Mouse (Mus musculus): Measurements from ENCODE around the gene Cage1. TPM values are rescaled to one million over a fixed set of nuclear protein-coding genes. Genes with fewer than 3 reads are reported as not detected.

Gene Cage1
- total RNA-seq (2014; rRNA removed) (0.54 and 0.55 TPM in 2 replicates), polyA plus RNA-seq (2012; rRNA removed) (0.06 and 0.17 TPM in 2 replicates)

DNA sequence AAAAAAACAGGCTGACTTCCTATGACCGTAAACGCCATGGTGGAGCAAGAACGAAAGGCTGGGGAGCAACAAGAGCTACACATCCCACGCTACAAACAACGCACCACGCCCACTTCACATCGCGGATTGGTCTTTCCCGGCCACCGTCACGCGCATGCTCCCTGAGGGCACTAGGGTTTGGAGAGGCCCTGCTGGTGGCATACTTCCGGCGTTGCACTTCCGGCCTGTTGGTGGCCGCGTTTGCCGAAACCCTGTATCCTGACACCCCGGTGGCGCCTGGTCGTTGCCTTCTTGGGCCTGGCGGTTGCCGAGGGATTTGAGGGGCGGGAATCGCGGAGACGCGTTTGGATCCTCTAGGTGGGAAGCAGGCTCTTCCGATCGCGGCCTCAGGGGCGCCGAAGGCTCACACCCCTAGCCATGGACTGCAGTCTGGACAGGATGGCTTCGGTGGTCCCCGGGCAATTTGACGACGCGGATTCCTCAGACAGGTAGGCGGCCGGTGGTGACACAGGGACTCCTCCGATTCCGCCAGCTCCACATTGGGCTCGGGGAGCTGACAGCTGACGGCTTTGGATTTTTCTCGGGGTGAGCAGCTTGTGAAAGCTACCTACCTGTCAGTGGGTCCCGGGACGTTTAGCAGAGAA, at the start of gene Cage1:
TSS of gene Cage1 (minus strand) at position 26 of the 644 bp plus-strand sequence.
- peaks cover 9% of the 10 kb centered on the region; the same call in 1 of the 2 replicates for H3K4me1 ChIP-seq (ENCODE audit: control insufficient read depth, insufficient read depth, low read length)
- H3K9ac ChIP-seq (ENCODE audit: low read depth, low read length) = peak within 1 kb of the TSS; percentile 82
- WGBS = under 1% methylated on average over 47 of the region's 47 CpGs

DNA sequence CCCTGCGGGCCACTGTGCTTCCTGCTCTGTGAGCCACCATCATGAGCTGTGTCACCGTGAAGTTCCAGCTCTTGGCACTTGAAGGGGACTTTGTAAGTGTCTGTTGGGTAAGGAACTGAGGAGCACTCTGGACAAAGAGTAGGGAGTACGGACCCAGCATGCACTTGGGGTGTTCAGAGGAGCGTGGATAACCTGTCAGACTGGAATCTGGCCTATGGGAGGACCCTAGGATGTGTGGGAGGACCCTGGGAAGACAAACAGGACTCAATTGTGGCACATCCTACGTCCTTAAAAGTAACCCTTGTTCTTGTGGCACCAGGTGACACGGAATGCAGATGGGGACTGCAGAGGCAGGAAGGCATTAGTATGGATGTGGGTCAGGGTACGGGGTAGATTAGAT, 44.3 kb upstream of the Cage1 start:
- no peaks in the 10 kb centered on the region for H3K36me3 ChIP-seq (ENCODE audit: control insufficient read depth, insufficient read depth, low read length)
- H3K4me3 ChIP-seq (ENCODE audit: insufficient read depth, low read depth, low read length) = no peak overlapping the region
- H3K27me3 ChIP-seq (ENCODE audit: control insufficient read depth, insufficient read depth, low read length) = no peaks in the 10 kb centered on the region
- no peak overlapping the region for H3K27ac ChIP-seq (replicated peaks; ENCODE audit: insufficient read depth, low read depth, low read length)
- WGBS = 86% methylated on average over 7 of the region's 7 CpGs
- TF ChIP-seq CTCF (IDR thresholded peaks at IDR 0.05; ENCODE audit: low read depth, low read length) = no peak
- TF ChIP-seq POLR2A (IDR thresholded peaks at IDR 0.05; ENCODE audit: extremely low read depth, insufficient read depth, low read length) = no peak
- no peaks in the 10 kb centered on the region for H3K79me2 ChIP-seq (ENCODE audit: control insufficient read depth, insufficient read depth, low read length)
- no peaks in the 10 kb centered on the region for H3K4me1 ChIP-seq (ENCODE audit: control insufficient read depth, insufficient read depth, low read length)
- H3K9ac ChIP-seq (ENCODE audit: low read depth, low read length) = no peak overlapping the region
- DNase-seq (ENCODE audit: extremely low read depth, low read depth, low spot score) = no peak

More for the DNA sequence above, at the start of gene Cage1:
- Histone ChIP-seq H3K4me3 (ENCODE audit: insufficient read depth, low read depth, low read length) (peak within 1 kb of the TSS; percentile 83), H3K27me3 (ENCODE audit: control insufficient read depth, insufficient read depth, low read length) (no peaks in the 10 kb centered on the region), H3K36me3 (ENCODE audit: control insufficient read depth, insufficient read depth, low read length) (peaks cover 17% of the 10 kb centered on the region), H3K27ac (replicated peaks; ENCODE audit: insufficient read depth, low read depth, low read length) (peak within 1 kb of the TSS; percentile 66), H3K79me2 (ENCODE audit: control insufficient read depth, insufficient read depth, low read length) (peaks cover 8% of the 10 kb centered on the region; the same call in 1 of the 2 replicates)
- TF ChIP-seq POLR2A (IDR thresholded peaks at IDR 0.05; ENCODE audit: extremely low read depth, insufficient read depth, low read length) = peak; percentile 52; the same call in 1 of the 2 replicates
- TF ChIP-seq CTCF (IDR thresholded peaks at IDR 0.05; ENCODE audit: low read depth, low read length) = peak; percentile 13
- peak; percentile 90 for DNase-seq (ENCODE audit: extremely low read depth, low read depth, low spot score)

DNA sequence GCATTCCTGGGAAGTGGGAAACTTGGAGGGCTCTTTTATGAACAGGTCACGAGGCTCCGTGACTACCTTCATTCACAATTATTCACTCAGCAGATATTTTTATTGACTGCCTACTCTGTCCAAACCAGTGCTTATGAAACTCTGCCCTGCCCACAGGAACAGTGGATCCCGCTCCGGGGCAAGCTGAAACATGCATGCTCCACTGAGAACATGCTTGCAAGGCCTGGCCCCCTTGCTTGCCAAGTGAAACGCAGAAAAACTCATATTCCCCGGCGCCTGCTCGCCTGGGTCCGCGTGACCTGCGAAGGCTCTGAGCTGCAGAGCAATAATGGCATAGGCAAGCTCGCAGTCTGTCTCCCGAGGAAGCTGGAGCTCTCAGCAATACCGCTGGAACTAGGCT, 43.9 kb upstream of the Cage1 start:
- H3K4me3 ChIP-seq (ENCODE audit: insufficient read depth, low read depth, low read length) = no peak overlapping the region
- H3K27ac ChIP-seq (replicated peaks; ENCODE audit: insufficient read depth, low read depth, low read length) = no peak overlapping the region
- no peaks in the 10 kb centered on the region for H3K79me2 ChIP-seq (ENCODE audit: control insufficient read depth, insufficient read depth, low read length)
- no peaks in the 10 kb centered on the region for H3K27me3 ChIP-seq (ENCODE audit: control insufficient read depth, insufficient read depth, low read length)
- H3K4me1 ChIP-seq (ENCODE audit: control insufficient read depth, insufficient read depth, low read length) = no peaks in the 10 kb centered on the region
- no peaks in the 10 kb centered on the region for H3K36me3 ChIP-seq (ENCODE audit: control insufficient read depth, insufficient read depth, low read length)
- no peak for DNase-seq (ENCODE audit: extremely low read depth, low read depth, low spot score)
- WGBS = 89% methylated on average over 14 of the region's 14 CpGs
- no peak overlapping the region for H3K9ac ChIP-seq (ENCODE audit: low read depth, low read length)
- TF ChIP-seq CTCF (IDR thresholded peaks at IDR 0.05; ENCODE audit: low read depth, low read length) (no peak), POLR2A (IDR thresholded peaks at IDR 0.05; ENCODE audit: extremely low read depth, insufficient read depth, low read length) (no peak)

DNA sequence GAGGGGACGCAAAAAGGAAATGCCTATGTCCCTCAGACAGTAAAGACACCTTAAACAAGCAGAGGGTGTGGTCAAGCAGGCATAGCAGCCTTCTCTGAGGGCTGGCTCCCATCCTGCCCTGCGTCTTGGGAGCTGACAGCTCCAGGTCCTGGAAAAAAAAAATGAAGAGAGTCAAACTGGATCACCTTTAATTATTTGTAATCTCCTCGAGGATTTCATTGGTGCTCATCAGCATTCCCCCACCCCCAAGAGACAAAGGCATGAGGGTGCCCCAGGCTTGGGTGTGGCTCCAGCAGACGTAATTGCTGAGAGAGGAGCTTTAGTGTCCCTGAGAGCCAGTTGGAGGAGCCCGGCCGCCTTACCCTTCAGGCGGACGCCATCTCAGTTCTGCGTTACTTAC, 43.1 kb upstream of the Cage1 start:
- Histone ChIP-seq H3K79me2 (ENCODE audit: control insufficient read depth, insufficient read depth, low read length) (no peaks in the 10 kb centered on the region), H3K27me3 (ENCODE audit: control insufficient read depth, insufficient read depth, low read length) (no peaks in the 10 kb centered on the region), H3K4me1 (ENCODE audit: control insufficient read depth, insufficient read depth, low read length) (no peaks in the 10 kb centered on the region), H3K36me3 (ENCODE audit: control insufficient read depth, insufficient read depth, low read length) (no peaks in the 10 kb centered on the region), H3K27ac (replicated peaks; ENCODE audit: insufficient read depth, low read depth, low read length) (no peak overlapping the region), H3K9ac (ENCODE audit: low read depth, low read length) (no peak overlapping the region), H3K4me3 (ENCODE audit: insufficient read depth, low read depth, low read length) (no peak overlapping the region)
- DNase-seq (ENCODE audit: extremely low read depth, low read depth, low spot score) = no peak
- 84% methylated on average over 9 of the region's 9 CpGs for WGBS
- TF ChIP-seq POLR2A (IDR thresholded peaks at IDR 0.05; ENCODE audit: extremely low read depth, insufficient read depth, low read length) = no peak
- no peak for TF ChIP-seq CTCF (IDR thresholded peaks at IDR 0.05; ENCODE audit: low read depth, low read length)

DNA sequence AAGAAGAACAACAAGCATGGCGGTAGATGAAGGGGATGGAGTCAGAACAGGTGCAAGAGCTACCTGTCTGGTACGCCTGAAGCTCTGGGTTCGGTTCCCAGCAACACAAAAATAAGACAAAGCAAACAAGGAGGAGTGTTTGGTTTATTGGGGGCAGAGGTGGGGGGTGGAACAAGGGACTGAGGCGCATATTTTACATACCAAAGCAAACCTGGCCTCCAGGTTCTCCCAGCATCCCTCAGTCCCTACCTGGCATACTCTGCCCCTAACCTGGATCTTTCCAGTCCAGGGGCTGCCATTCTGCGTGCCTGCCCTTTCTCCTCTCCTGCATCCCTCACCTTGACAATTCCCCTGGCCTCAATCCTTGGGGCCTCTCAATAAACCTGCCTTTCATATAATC, 42.5 kb upstream of the Cage1 start:
- no peak for DNase-seq (ENCODE audit: extremely low read depth, low read depth, low spot score)
- H3K36me3 ChIP-seq (ENCODE audit: control insufficient read depth, insufficient read depth, low read length) = no peaks in the 10 kb centered on the region
- 88% methylated on average over 5 of the region's 5 CpGs for WGBS
- no peak overlapping the region for H3K4me3 ChIP-seq (ENCODE audit: insufficient read depth, low read depth, low read length)
- no peak overlapping the region for H3K27ac ChIP-seq (replicated peaks; ENCODE audit: insufficient read depth, low read depth, low read length)
- H3K9ac ChIP-seq (ENCODE audit: low read depth, low read length) = no peak overlapping the region
- TF ChIP-seq POLR2A (IDR thresholded peaks at IDR 0.05; ENCODE audit: extremely low read depth, insufficient read depth, low read length) = no peak
- TF ChIP-seq CTCF (IDR thresholded peaks at IDR 0.05; ENCODE audit: low read depth, low read length) = no peak
- no peaks in the 10 kb centered on the region for H3K4me1 ChIP-seq (ENCODE audit: control insufficient read depth, insufficient read depth, low read length)
- H3K79me2 ChIP-seq (ENCODE audit: control insufficient read depth, insufficient read depth, low read length) = no peaks in the 10 kb centered on the region
- no peaks in the 10 kb centered on the region for H3K27me3 ChIP-seq (ENCODE audit: control insufficient read depth, insufficient read depth, low read length)

DNA sequence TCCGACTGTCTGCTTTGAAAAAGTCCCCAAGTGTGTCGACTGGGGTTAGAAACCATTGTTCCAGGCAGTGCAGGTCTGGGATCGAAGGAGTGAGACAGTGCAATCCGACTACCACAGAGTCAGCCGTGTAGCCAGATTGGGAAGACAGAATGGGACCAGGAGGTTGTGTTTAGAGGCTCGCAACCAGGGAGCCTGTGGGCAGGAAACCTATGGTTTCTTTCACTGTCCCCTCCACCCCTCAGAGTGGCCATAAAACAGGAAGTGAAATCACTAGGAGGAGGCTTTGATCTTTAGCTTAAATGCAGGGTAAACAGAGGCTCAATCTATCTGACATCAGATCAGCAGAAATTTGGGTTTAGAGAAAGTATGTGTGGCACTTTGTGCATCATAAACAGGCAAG, 42.0 kb upstream of the Cage1 start:
- Histone ChIP-seq H3K9ac (ENCODE audit: low read depth, low read length) (no peak overlapping the region), H3K27me3 (ENCODE audit: control insufficient read depth, insufficient read depth, low read length) (no peaks in the 10 kb centered on the region), H3K36me3 (ENCODE audit: control insufficient read depth, insufficient read depth, low read length) (no peaks in the 10 kb centered on the region), H3K79me2 (ENCODE audit: control insufficient read depth, insufficient read depth, low read length) (no peaks in the 10 kb centered on the region), H3K4me3 (ENCODE audit: insufficient read depth, low read depth, low read length) (no peak overlapping the region), H3K4me1 (ENCODE audit: control insufficient read depth, insufficient read depth, low read length) (no peaks in the 10 kb centered on the region), H3K27ac (replicated peaks; ENCODE audit: insufficient read depth, low read depth, low read length) (no peak overlapping the region)
- TF ChIP-seq CTCF (IDR thresholded peaks at IDR 0.05; ENCODE audit: low read depth, low read length) (no peak), POLR2A (IDR thresholded peaks at IDR 0.05; ENCODE audit: extremely low read depth, insufficient read depth, low read length) (no peak)
- no peak for DNase-seq (ENCODE audit: extremely low read depth, low read depth, low spot score)
- WGBS = 74% methylated on average over 6 of the region's 6 CpGs

All from liver, adult 2 months (tissue).